Mouse (Mus musculus) A20 (cell line): ENCODE measurements around the gene Scrn3.

Experiments
- DNase-seq: peaks from one replicate; pipeline ENCODE4 v3.0.0-alpha.2; 2011; ENCODE audit warnings: low read depth, low spot score

Gene Scrn3

GRCm38 (mm10) chr2:73312152-73313116 lies at the start of gene Scrn3, which contains the start of gene Cir1:
Gene Scrn3 (plus strand): TSS chr2:73312601.
Gene Cir1 (minus strand): TSS chr2:73312701.
- peak; percentile 99 for DNase-seq

- no peak for DNase-seq
These were observed 49.1 kb upstream of the Scrn3 start for GRCm38 (mm10) chr2:73263172-73263765.

- no peak for DNase-seq
These were observed 48.4 kb upstream of the Scrn3 start for GRCm38 (mm10) chr2:73263794-73264610.

GRCm38 (mm10) chr2:73264611-73265195 lies 47.7 kb upstream of the Scrn3 start:
- DNase-seq, result no peak

GRCm38 (mm10) chr2:73266011-73266410 lies 46.4 kb upstream of the Scrn3 start:
- no peak for DNase-seq

GRCm38 (mm10) chr2:73266623-73267022 lies 45.8 kb upstream of the Scrn3 start:
- no peak for DNase-seq

GRCm38 (mm10) chr2:73267231-73267630 lies 45.2 kb upstream of the Scrn3 start:
- DNase-seq, result no peak

- no peak for DNase-seq
These were observed 44.6 kb upstream of the Scrn3 start for GRCm38 (mm10) chr2:73267818-73268217.

- no peak for DNase-seq
These were observed 44.1 kb upstream of the Scrn3 start for GRCm38 (mm10) chr2:73268281-73268680.

- no peak for DNase-seq
These were observed 43.5 kb upstream of the Scrn3 start for GRCm38 (mm10) chr2:73268836-73269395.

GRCm38 (mm10) chr2:73269666-73270065 lies 42.7 kb upstream of the Scrn3 start:
- no peak for DNase-seq

- no peak for DNase-seq
These were observed 42.3 kb upstream of the Scrn3 start for GRCm38 (mm10) chr2:73270071-73270592.

- peak; percentile 63 for DNase-seq
These were observed 41.6 kb upstream of the Scrn3 start for GRCm38 (mm10) chr2:73270593-73271458.

GRCm38 (mm10) chr2:73271459-73272161 lies 40.8 kb upstream of the Scrn3 start, which contains the start of gene Sp9:
Gene Sp9 (plus strand): TSS chr2:73271925.
- DNase-seq, result peak; percentile 89

GRCm38 (mm10) chr2:73272351-73273248 lies 39.8 kb upstream of the Scrn3 start:
- peak; percentile 74 for DNase-seq

- peak; percentile 84 for DNase-seq
These were observed 38.9 kb upstream of the Scrn3 start for GRCm38 (mm10) chr2:73273249-73274118.
